Mouse (Mus musculus) megakaryocyte-erythroid progenitor cell, adult 5-6 weeks (primary cell): ENCODE results near the gene Smo. TPM values are rescaled to one million over a fixed set of nuclear protein-coding genes. Genes with fewer than 3 reads are reported as not detected.

Experiments used
- ATAC-seq: replicated peaks from 2 replicates; pipeline ENCODE4 v1.8.0; 2016; ENCODE audit warnings: mild to moderate bottlenecking, inconsistent platforms; ENCODE audit not compliant: severe bottlenecking, poor library complexity, low FRiP score, low TSS enrichment
- total RNA-seq, 2 experiments: library from RNA; stranded (forward) in 1 of 2; stranded (reverse) in 1 of 2; fragments of 200-1000, 215-1000 nt in 1 of 2; fragments of >200 nt in 1 of 2; fragmentation: Nextera tagmentation in 1 of 2; gene quantifications; 2 replicates each; pipeline ENCODE4 v1.2.3; 2014 to 2017

Smo gene
- total RNA-seq, 2 experiments from 2014 or later: 24.0 to 27.5 TPM

- no peak for ATAC-seq
These were observed 70.1 kb downstream of the Smo start for GRCm38 (mm10) chr6:29805381-29805780.

Other genes starting within 250 kb of the Smo start
- gene Kcp, start 227.6 kb upstream of the Smo start, total RNA-seq (2014; fragmentation: Nextera tagmentation): not detected in 2 replicates
- gene Kcp, start 227.6 kb upstream of the Smo start, total RNA-seq (2017): not detected in 2 replicates
- gene Irf5, start 208.9 kb upstream of the Smo start, total RNA-seq (2014; fragmentation: Nextera tagmentation): 0.59 and 1.1 TPM in 2 replicates
- 0.99 and 5.9 TPM in 2 replicates for gene Irf5, start 208.9 kb upstream of the Smo start, total RNA-seq (2017)
- 117 and 122 TPM in 2 replicates for gene Tnpo3, start 125.6 kb upstream of the Smo start, total RNA-seq (2014; fragmentation: Nextera tagmentation)
- 76.6 and 89.5 TPM in 2 replicates for gene Tnpo3, start 125.6 kb upstream of the Smo start, total RNA-seq (2017)
- gene Tspan33, start 41.3 kb upstream of the Smo start, total RNA-seq (2014; fragmentation: Nextera tagmentation): 88.1 and 106 TPM in 2 replicates
- 36.2 and 60.3 TPM in 2 replicates for gene Tspan33, start 41.3 kb upstream of the Smo start, total RNA-seq (2017)
- gene Ahcyl2, start 32.5 kb downstream of the Smo start, total RNA-seq (2014; fragmentation: Nextera tagmentation): 19.6 and 24.8 TPM in 2 replicates
- gene Ahcyl2, start 32.5 kb downstream of the Smo start, total RNA-seq (2017): 29.7 and 74.5 TPM in 2 replicates
- 0.48 and 0.82 TPM in 2 replicates for gene Strip2, start 181.5 kb downstream of the Smo start, total RNA-seq (2014; fragmentation: Nextera tagmentation)
- gene Strip2, start 181.5 kb downstream of the Smo start, total RNA-seq (2017): 1.2 TPM in 1 of 2 replicates, not detected in the other